Mouse (Mus musculus) spleen, embryonic (tissue): ENCODE measurements around the gene Golt1b.

Source experiments
- CTCF ChIA-PET: fragments of 350-600 bp; sonication (Branson Sonifier 250); formaldehyde crosslinking; loops from one replicate; lab custom pipeline; 2022; lab: Charles Lee

The Golt1b gene

GRCm38 (mm10) chr6:142381615-142382014, 5.4 kb upstream of the Golt1b start:
- CTCF ChIA-PET, result no interaction called here

- CTCF ChIA-PET, result interaction anchor here (0.8 kb wide), 1 partner anchor 1760 kb away, joined by 5 read pairs; no protein-coding TSS in a partner anchor
Measured at GRCm38 (mm10) chr6:142384521-142384920, 2.5 kb upstream of the Golt1b start.

GRCm38 (mm10) chr6:142386285-142387010, 573 bp upstream of the Golt1b start:
- CTCF ChIA-PET, result no interaction called here

- CTCF ChIA-PET, result no interaction called here
Measured at GRCm38 (mm10) chr6:142387755-142388271, 792 bp downstream of the Golt1b start.

- CTCF ChIA-PET, result no interaction called here
Measured at GRCm38 (mm10) chr6:142389101-142389500, 2.1 kb downstream of the Golt1b start.

GRCm38 (mm10) chr6:142392312-142392711, 5.3 kb downstream of the Golt1b start:
- CTCF ChIA-PET, result no interaction called here

GRCm38 (mm10) chr6:142394669-142395068, 7.6 kb downstream of the Golt1b start:
- CTCF ChIA-PET, result no interaction called here

- CTCF ChIA-PET, result no interaction called here
Measured at GRCm38 (mm10) chr6:142395756-142396155, 8.7 kb downstream of the Golt1b start.

GRCm38 (mm10) chr6:142411140-142411539, 24.1 kb downstream of the Golt1b start:
- CTCF ChIA-PET, result no interaction called here

GRCm38 (mm10) chr6:142412906-142413491, 26.0 kb downstream of the Golt1b start, which contains the start of gene Spx:
Spx (plus strand) TSS chr6:142413441.
- CTCF ChIA-PET, result no interaction called here

- CTCF ChIA-PET, result no interaction called here
Measured at GRCm38 (mm10) chr6:142413845-142414244, 26.8 kb downstream of the Golt1b start.

- CTCF ChIA-PET, result no interaction called here
Measured at GRCm38 (mm10) chr6:142414597-142414996, 27.6 kb downstream of the Golt1b start.

GRCm38 (mm10) chr6:142424976-142425375, 38.0 kb downstream of the Golt1b start:
- CTCF ChIA-PET, result no interaction called here

- CTCF ChIA-PET, result no interaction called here
Measured at GRCm38 (mm10) chr6:142429072-142429471, 42.1 kb downstream of the Golt1b start.

- CTCF ChIA-PET, result no interaction called here
Measured at GRCm38 (mm10) chr6:142451381-142451780, 64.4 kb downstream of the Golt1b start.

- CTCF ChIA-PET, result no interaction called here
Measured at GRCm38 (mm10) chr6:142453311-142453710, 66.3 kb downstream of the Golt1b start.
